Mouse (Mus musculus) bone marrow macrophage, adult 2 months (primary cell): ENCODE data around the gene Cbx4.

Source experiments
- CTCF ChIP-seq: IDR thresholded peaks from 2 replicates; pipeline ENCODE4 v1.5.1; 2012; ENCODE audit warnings: low read depth, mild to moderate bottlenecking, low read length, moderate library complexity
- POLR2A ChIP-seq: IDR thresholded peaks from 2 replicates; pipeline ENCODE4 v1.6.1; 2012; ENCODE audit warnings: mild to moderate bottlenecking, low read depth, low read length, borderline replicate concordance

DNA sequence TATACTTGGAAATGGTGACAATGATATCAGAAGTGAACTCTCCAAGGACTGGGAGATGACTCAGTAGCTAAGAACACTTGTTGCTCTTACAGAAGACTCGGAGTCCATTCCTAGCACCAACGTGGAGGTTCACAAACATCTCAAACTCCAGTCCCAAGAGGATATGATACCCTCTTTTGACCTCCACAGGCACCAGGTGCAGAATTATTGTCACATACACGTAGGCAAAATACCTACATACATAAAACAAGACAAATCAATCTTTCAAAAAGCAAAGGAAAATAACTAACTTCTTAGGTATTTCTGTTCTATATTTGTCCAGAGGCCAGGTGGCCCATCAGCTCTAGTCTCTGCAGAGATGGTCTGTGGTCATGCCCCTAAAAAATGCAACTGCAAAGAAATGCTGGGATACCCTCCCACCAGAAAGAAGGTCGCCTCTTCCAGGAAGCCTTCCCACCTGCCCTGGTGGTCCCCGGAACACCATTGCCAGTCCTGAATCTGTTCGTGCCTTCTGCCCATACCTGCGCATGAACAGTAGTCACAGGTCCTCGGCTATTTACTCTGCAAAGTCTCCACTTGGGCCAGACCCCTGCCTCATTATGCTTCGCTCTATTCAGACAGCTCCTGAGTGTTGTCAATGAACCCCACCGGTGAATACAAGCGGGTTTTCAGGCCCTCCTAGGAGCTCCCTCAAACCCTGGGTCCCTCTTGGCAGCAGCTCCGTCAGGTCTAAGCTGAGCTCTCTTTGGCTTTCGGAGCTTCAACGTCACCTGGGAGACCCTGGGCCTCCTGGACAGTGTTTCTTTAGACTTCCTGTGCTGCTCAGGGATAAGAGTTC is 46.4 kb upstream of the Cbx4 start:
- no peak for TF ChIP-seq CTCF
- no peak for TF ChIP-seq POLR2A
